Mouse (Mus musculus): ENCODE results near the gene Ano10.

DNA sequence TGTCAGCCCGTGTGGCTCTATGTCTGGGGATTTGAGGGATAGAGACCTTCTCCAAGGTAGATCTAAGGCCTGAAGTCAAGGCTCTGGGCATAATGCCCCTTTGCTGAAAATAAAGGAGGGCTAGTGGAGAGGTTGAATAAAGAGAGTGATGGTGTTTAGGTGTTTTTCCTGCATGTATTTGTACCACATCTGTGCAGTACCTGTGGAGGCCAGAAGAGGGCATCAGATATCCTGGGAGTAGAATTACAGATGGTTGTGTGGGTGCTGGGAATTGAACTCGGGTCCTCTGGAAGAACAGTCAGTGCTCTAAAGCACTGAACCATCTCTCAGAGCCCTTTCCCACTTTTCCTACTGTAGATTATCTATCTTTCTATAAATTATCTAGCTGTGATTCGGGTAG, 149.4 kb downstream of the Ano10 start:
- TF ChIP-seq CTCF (IDR thresholded peaks at IDR 0.05; ENCODE audit: borderline replicate concordance, insufficient read depth, low read depth, low read length) (no peak), POLR2A (IDR thresholded peaks at IDR 0.05; ENCODE audit: borderline replicate concordance, insufficient read depth, low read length) (no peak)

All from cerebellum, adult 2 months (tissue).